Mouse (Mus musculus): ENCODE data around the gene Heg1. TPM values are rescaled to one million over a fixed set of nuclear protein-coding genes. Genes with fewer than 3 reads are reported as not detected.

The Heg1 gene
- total RNA-seq, 2 experiments from 2014 or later, result 104 to 113 TPM

DNA sequence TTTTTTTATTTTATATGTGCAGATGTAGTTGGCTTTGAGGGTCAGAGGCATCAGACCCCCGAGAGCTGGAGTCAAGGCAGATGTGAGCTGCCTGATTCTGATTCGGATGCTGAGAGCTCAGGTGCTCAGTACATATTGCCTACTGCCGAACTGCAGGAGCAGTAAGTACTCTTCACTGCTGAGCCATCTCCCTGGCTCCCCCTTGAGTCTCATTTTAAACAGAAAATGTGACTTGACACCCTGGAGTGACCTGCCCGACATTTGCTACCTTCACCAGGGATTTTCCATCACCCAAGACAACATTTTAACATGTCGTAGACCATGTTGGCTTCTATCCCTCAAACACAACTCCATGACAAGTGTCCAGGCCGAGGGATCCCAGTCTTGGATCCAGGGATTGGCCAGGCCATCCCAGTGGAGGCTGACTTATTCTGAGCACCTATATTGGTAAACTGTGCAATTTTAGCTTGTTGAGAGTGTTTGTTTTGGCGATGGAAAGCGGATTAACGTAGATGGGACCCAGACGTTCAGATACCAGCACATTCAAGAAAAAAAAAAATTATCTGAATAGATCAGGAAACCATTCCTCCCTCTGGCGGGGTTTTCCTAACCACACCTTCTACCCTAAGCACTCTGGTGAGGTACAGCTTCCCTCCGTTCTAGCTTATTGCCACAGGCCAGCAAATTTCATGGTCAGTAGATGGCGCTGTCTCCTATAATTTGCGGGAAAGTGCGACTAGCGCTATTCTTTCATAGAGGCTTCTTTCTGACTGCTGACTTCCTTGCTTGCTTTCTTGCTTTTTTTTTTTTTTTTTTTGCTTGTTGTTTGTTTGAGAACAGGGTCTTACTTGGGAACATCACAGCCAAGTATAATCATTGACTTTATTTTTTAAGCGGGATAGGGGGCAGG lies 136.4 kb downstream of the Heg1 start:
- peak; percentile 85 to 97 for DNase-seq

Other genes with a start within 250 kb of the Heg1 start
- gene Slc12a8, start 167.0 kb upstream of the Heg1 start, total RNA-seq (2021), result under 1 TPM; 0.31 to 0.47 TPM
- gene Muc13, start 109.7 kb downstream of the Heg1 start, total RNA-seq (2021), result not detected
- 10 to 100 TPM; 91.3 to 97.2 TPM for gene Itgb5, start 145.3 kb downstream of the Heg1 start, total RNA-seq (2021)

All from heart, adult 18-20 months (tissue).